Mouse (Mus musculus): ENCODE measurements at regions not wholly inside any gene's neighbourhood (a gene's known extent, or its start where the extent isn't known, plus 50 kb on each side); places are given as distances from the start of the nearest gene placed in this dataset.

GRCm38 (mm10) chr15:61770721-61771542 lies 848.1 kb upstream of the A1bg start:
- no peak for DNase-seq (ENCODE audit: low spot score in 2 of 2)

- DNase-seq (ENCODE audit: low spot score in 2 of 2), result no peak
Measured at GRCm38 (mm10) chr15:61766544-61767094, 843.8 kb upstream of the A1bg start.

DNA sequence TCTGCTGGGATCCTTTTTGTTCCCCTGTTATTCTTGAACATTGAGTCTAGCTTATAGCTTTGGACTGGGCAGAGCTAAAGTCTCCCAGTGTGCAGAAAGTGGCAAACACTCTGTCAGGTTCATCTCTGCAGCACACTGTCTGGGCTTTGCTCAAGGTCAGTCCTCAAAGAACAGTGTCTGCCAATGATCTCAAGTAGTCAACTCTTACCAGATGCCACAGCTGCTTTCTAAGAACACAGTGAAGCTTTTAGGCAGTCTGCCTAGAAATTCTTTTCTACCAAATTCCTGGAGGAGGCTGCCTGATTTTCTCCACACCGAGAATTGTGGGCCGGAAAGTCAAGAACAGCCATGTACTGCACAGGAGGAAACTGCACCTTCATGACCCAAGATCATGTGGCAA lies 831.0 kb upstream of the A1bg start:
- no peak for DNase-seq (ENCODE audit: low spot score in 2 of 2)

- DNase-seq (ENCODE audit: low spot score in 2 of 2), result no peak
Measured at GRCm38 (mm10) chr15:61723696-61724095, 800.9 kb upstream of the A1bg start.

DNA sequence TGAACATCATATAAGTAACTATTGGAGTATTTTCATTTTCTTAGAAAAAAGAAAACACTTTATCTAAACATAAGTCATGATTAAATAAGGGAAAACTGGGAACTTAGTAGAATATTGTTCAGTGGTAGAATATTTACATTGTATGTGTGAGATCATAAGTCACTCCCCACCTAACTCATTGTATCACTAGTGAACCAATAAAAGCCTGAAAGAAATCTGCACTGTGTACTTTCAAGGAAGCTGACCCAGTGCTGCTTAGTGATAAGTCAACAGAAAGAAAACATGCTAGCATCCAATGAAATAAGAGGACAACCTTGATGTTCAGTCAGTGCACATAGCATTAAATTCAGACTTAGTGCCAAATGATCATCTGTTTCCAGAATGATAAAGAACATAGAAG lies 795.7 kb upstream of the A1bg start:
- no peak for DNase-seq (ENCODE audit: low spot score in 2 of 2)

DNA sequence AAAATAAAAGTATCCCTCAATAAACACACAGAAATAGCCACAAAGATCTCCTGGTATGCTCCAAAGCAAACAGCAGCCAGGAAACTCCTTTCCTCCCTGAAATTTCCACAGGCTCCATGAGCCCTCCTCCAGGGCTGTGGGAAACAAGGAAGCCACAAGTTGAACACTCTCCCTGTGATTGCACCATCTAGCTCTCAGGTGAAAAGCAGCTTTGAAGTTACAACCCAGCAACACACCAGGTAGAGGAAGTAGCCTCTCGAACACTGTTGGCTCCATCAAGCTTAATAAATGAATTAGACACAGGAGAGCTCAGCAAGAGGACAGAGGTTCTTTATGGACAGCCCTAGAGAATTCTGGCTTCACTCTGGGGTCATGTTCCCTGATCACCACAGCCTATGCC lies 794.4 kb upstream of the A1bg start:
- DNase-seq (ENCODE audit: low spot score in 2 of 2), result no peak

GRCm38 (mm10) chr15:61713953-61714352 lies 791.1 kb upstream of the A1bg start:
- no peak for DNase-seq (ENCODE audit: low spot score in 2 of 2)

- no peak for DNase-seq (ENCODE audit: low spot score in 2 of 2)
Measured at GRCm38 (mm10) chr15:61708928-61709327, 786.1 kb upstream of the A1bg start.

DNA sequence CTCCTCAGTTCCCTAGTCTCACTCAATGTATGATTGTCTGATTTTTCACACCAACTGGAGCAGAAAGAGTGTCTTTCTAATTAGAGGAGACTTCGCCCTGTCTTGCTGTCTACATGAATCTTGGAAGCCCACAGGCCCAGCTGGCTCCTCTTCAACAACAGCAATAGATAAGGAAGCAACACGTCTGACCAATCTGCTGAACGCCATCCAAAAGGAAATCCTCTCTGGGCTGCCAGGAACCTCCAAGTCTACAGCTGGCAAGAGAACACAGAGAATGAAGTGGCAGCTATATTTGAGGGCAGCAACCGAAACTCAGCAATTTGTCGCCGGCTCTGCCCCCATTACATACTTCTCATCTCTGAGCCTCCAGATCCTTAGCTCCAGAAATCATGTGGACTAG lies 785.1 kb upstream of the A1bg start:
- no peak for DNase-seq (ENCODE audit: low spot score in 2 of 2)

DNA sequence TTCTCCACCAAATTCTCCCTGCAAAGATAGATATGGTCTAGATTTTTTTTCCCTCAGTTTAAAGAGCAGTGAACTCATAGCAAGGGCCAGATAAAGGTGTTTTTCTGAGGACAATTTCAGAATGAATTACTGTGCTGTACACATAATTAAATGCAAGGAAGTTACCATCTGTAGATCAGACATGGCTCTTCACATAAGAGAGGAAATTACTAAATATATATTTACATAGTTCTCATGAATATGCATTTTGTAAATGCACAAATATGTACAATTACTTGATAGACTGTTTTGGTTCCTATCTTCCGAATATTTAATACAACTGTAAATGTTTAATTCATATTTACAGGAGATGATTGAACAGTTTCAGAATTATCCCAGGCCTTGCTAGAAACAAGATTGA lies 769.9 kb upstream of the A1bg start:
- no peak for DNase-seq (ENCODE audit: low spot score in 2 of 2)

DNA sequence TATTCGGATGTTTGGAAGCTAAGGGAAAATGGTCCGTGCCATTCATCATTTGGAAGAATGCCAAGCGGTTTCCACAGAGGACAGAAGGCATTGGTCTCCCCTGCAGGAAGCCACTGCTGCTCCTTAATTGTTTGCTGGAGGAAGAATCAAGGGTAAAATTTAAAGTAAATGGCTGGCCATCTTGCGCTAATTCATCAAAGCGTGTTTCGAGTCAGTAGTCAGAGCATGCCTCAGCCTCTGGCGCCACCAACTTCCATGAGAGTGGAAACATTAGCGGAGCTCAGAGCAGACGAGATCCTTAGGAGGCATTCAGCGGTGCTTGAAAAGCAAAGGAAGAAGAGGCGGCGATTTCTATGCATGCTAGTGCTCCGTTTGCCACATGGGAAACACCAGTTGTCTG lies 767.6 kb upstream of the A1bg start:
- DNase-seq (ENCODE audit: low spot score in 2 of 2), result no peak

GRCm38 (mm10) chr15:61689776-61690397 lies 767.1 kb upstream of the A1bg start:
- no peak for DNase-seq (ENCODE audit: low spot score in 2 of 2)

GRCm38 (mm10) chr15:61682968-61683367 lies 760.2 kb upstream of the A1bg start:
- DNase-seq (ENCODE audit: low spot score in 2 of 2), result no peak

- no peak for DNase-seq (ENCODE audit: low spot score in 2 of 2)
Measured at GRCm38 (mm10) chr15:61670556-61670955, 747.7 kb upstream of the A1bg start.

DNA sequence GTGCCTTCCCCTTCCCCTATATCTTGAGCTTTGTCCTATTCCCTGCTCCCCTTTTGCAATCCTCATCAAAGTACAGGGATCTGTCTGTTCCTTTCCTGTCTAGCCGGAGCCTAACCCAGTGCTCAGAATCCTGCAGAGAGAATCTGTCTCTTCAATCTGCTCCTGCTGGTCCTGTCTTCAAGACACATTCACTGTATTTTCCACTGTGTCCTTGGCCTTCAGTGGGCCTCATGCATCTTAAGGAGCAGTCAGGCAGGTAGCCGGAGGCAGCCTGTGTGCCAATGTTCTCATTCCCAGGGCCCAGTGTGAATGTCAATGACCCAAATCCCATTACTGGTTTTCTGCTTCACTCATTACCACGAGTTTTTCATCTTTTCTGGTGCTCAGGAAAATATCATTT lies 737.8 kb upstream of the A1bg start:
- no peak for DNase-seq (ENCODE audit: low spot score in 2 of 2)

DNA sequence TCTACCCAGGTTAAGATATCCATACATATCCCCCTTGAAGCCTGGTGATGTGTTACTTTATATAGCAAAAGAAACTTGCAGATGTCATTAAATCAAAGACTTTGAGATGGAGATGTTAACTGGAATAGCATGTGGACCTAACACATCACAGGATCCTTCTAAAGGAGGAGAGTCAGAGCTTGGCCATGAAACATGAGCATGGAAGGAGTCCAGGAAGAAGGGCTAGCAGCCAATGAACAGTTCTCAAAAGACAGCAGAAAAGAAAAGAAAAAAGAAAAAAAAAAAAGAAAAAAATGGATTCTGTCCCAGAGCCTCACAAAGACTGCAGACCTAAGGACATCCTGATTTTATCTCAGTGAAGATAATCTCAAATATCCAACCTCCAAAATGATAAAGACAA lies 734.1 kb upstream of the A1bg start:
- DNase-seq (ENCODE audit: low spot score in 2 of 2), result no peak

GRCm38 (mm10) chr15:61654846-61655245 lies 732.0 kb upstream of the A1bg start:
- DNase-seq (ENCODE audit: low spot score in 2 of 2), result no peak

DNA sequence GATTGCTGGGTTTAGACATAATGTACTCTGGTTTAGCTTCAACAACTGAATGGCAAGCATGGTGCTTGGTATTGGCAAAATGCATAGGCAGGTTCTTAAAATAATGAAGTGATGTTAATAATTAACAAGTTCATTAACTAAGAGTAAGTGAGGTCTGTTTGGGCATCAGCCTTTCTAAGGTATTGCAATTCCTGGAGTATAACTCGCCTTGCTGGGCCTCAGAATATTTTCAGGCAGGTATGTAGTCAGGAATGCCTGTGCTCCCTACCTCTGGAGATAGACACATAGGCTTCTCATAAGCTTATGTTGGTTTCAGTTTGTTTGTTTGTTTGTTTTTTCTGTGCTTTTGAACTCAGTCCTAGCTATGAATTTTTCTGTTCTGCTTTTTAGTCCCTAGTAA lies 731.0 kb upstream of the A1bg start:
- DNase-seq (ENCODE audit: low spot score in 2 of 2), result no peak

- no peak for DNase-seq (ENCODE audit: low spot score in 2 of 2)
Measured at GRCm38 (mm10) chr15:61618638-61619500, 696.1 kb upstream of the A1bg start.

GRCm38 (mm10) chr15:61610662-61611061 lies 687.9 kb upstream of the A1bg start:
- no peak for DNase-seq (ENCODE audit: low spot score in 2 of 2)

- no peak for DNase-seq (ENCODE audit: low spot score in 2 of 2)
Measured at GRCm38 (mm10) chr15:61609656-61610055, 686.8 kb upstream of the A1bg start.

GRCm38 (mm10) chr15:61608301-61608731 lies 685.5 kb upstream of the A1bg start:
- DNase-seq (ENCODE audit: low spot score in 2 of 2), result no peak
